Mouse (Mus musculus) liver, postnatal 0 days (tissue): ENCODE measurements around the gene Cldn14. TPM values are rescaled to one million over a fixed set of nuclear protein-coding genes. Genes with fewer than 3 reads are reported as not detected.
A peak's percentile ranks its signal among the peaks of the same experiment; 100 is the strongest.

ENCODE experiments used
- ATAC-seq: fragments of 200-750 bp; cut with Nextera tagmentation; 2 replicates; pipeline ENCODE4 v1.8.0; 2017; ENCODE audit warnings: mild to moderate bottlenecking, moderate library complexity
- DNase-seq: peaks from one replicate; pipeline ENCODE4 v3.0.0-alpha.2; 2016
- H3K27ac ChIP-seq: fragments of 300-500 bp; sonication (generic); 2 replicates; pipeline ENCODE4 v1.5.1; 2014; ENCODE audit warnings: antibody characterized with exemption, moderate library complexity, mild to moderate bottlenecking, low read depth
- H3K27me3 ChIP-seq: fragments of 300-500 bp; sonication (generic); 2 replicates; pipeline ENCODE4 v1.6.1; 2014; ENCODE audit warnings: low read length, control low read depth, mixed read lengths; ENCODE audit not compliant: insufficient read depth
- H3K36me3 ChIP-seq: fragments of 300-500 bp; sonication (generic); replicated peaks from 2 replicates; pipeline ENCODE4 v1.6.1; 2014; ENCODE audit warnings: mild to moderate bottlenecking, control low read depth, low read length, moderate library complexity, mixed read lengths; ENCODE audit not compliant: insufficient read depth
- H3K4me1 ChIP-seq: fragments of 300-500 bp; sonication (generic); 2 replicates; pipeline ENCODE4 v1.6.1; 2014; ENCODE audit warnings: antibody characterized with exemption, mild to moderate bottlenecking, control low read depth; ENCODE audit not compliant: insufficient read depth
- H3K4me2 ChIP-seq: fragments of 300-500 bp; sonication (generic); 2 replicates; pipeline ENCODE4 v1.6.1; 2014; ENCODE audit warnings: low read depth, mild to moderate bottlenecking, low read length, moderate library complexity, mixed read lengths
- H3K4me3 ChIP-seq: fragments of 300-500 bp; sonication (generic); 2 replicates; pipeline ENCODE4 v1.5.1; 2014; ENCODE audit warnings: low read depth, low read length
- H3K9ac ChIP-seq: fragments of 300-500 bp; sonication (generic); replicated peaks from 2 replicates; pipeline ENCODE4 v1.6.1; 2014; ENCODE audit warnings: mild to moderate bottlenecking, moderate library complexity
- H3K9me3 ChIP-seq: fragments of 300-500 bp; sonication (generic); 2 replicates; pipeline ENCODE4 v1.6.1; 2016; ENCODE audit warnings: mild to moderate bottlenecking, control low read depth, low read length, mixed read lengths
- CTCF ChIP-seq: sonication (generic); IDR thresholded peaks from 2 replicates; pipeline ENCODE4 v1.5.1; 2016; ENCODE audit warnings: antibody characterized with exemption, low read depth
- EP300 ChIP-seq: IDR thresholded peaks from 2 replicates; pipeline ENCODE4 v1.6.1; 2016; ENCODE audit warnings: antibody characterized with exemption, low read depth, mild to moderate bottlenecking
- WGBS: fragments of 180-500 bp; shearing (Covaris S2); extraction: QIAGEN DNeasy Blood & Tissue Kit; methylation state at CpG from one replicate; pipeline ENCODE4 v1.1.7; 2014; ENCODE audit not compliant: insufficient replicate concordance; 5-methylcytosine and 5-hydroxymethylcytosine counted together
- polyA plus RNA-seq: library from polyadenylated mRNA; unstranded; fragments of >200 nt; fragmentation: Nextera tagmentation; extraction: Ambion mirVana; gene quantifications from 2 replicates; pipeline ENCODE4 v1.2.1, GENCODE M21; 2015

Cldn14 gene
- polyA plus RNA-seq, 1 experiment from 2014 or later: 8.6 TPM

DNA sequence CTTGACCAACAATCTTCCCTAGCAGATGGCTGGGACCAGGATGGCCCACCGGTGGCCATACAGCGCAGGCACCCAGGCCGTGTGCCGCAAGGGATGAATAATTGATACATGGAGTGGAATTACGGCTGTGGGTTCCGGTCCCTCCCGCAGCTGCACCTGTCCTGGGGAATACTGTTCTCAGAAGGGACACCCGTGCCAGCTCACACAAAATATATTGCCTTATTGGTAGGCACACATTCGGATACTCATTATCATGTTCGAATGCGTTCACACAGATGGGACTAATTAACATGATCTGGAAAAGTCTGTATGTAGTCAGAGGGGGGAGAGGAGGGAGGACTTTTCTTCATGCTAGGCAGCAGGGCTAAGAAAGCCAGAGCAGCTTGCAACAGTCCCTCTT, 37.6 kb downstream of the Cldn14 start:
- no peaks in the 10 kb centered on the region for H3K27me3 ChIP-seq
- H3K9ac ChIP-seq: no peak overlapping the region
- no peaks in the 10 kb centered on the region for H3K9me3 ChIP-seq
- ATAC-seq (no peak), DNase-seq (no peak)
- H3K4me3 ChIP-seq: no peak overlapping the region
- H3K4me1 ChIP-seq: peaks cover 5% of the 10 kb centered on the region; the same call in 1 of the 2 replicates
- no peak overlapping the region for H3K27ac ChIP-seq
- no peaks in the 10 kb centered on the region for H3K36me3 ChIP-seq
- no peak for TF ChIP-seq EP300
- TF ChIP-seq CTCF: no peak
- 87% methylated on average over 11 of the region's 11 CpGs for WGBS
- H3K4me2 ChIP-seq: no peak overlapping the region

DNA sequence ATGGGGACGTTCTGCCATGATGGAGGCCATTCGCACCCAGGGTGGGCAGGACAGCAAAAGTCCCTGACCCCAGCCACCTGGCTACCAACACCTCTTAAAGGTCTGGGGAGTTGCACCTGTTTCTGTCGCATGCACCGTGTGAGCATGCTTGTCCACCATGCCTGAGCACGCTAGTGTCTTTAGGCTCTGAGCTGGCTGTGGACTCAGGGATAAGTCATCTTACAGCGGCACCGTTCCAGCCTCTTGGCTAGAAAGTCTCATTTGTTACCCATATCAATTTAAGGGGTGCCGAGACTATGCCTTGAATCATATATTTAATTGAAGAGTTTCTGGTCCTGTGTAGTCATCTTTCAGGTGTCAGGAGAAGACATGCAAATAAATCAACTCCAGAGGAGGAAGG, 40.7 kb downstream of the Cldn14 start:
- Histone ChIP-seq H3K36me3 (no peaks in the 10 kb centered on the region), H3K4me3 (no peak overlapping the region), H3K9me3 (no peaks in the 10 kb centered on the region), H3K27ac (no peak overlapping the region), H3K9ac (no peak overlapping the region), H3K4me1 (no peaks in the 10 kb centered on the region), H3K27me3 (no peaks in the 10 kb centered on the region), H3K4me2 (no peak overlapping the region)
- ATAC-seq (no peak), DNase-seq (no peak)
- WGBS: 82% methylated on average over 8 of the region's 8 CpGs
- TF ChIP-seq EP300 (no peak), CTCF (no peak)

DNA sequence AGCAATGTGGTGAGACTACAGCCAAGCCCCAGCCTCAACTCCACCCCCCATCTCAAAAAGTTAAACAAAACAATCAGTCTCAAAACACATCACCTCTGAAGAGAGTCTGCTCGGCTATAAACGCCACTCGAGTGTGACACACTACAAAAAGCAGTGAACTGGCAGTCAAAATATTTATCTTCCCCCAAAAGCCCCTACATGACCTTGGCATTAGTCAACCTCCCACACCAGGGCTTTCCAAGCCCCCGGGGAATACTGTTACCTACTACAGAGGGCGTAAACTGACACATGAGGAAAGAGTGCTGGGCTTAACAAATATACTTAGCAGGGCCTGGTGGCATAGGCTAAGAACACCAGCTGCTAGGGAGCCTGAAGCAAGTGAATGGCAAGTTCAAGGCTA, 46.4 kb downstream of the Cldn14 start:
- Histone ChIP-seq H3K27ac (no peak overlapping the region), H3K9me3 (no peaks in the 10 kb centered on the region), H3K4me3 (no peak overlapping the region), H3K27me3 (no peaks in the 10 kb centered on the region), H3K4me1 (no peaks in the 10 kb centered on the region), H3K36me3 (no peaks in the 10 kb centered on the region), H3K9ac (no peak overlapping the region), H3K4me2 (no peak overlapping the region)
- DNase-seq (no peak), ATAC-seq (no peak)
- TF ChIP-seq EP300 (no peak), CTCF (no peak)
- whole genome bisulfite sequencing: 48% methylated on average over 5 of the region's 5 CpGs

DNA sequence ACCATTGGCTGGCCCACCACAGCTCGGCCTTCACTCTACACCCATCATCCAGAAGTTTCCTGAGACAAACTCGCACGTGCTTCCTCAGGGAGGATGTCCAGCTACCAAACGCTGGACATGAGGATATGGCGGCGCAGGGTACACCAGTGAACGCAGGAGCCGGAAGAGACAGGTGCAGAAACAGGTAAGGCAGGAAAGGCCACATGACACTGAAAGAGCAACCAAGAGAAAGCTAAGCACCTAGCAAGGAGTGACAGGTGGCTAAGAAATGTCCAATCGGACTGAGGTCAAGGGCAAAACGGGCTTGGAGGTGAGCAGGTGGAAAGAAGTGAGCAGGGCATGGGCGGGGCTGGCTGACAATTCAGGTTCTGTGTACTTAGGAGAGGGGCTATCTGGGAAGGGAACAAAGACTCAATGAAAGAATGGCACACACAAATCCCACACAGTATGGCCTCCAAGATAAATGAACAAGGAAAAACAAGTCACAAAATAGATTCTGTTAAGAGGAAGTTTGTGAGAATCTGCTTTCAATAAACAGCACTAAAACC, 47.5 kb downstream of the Cldn14 start:
- Histone ChIP-seq H3K27me3 (no peaks in the 10 kb centered on the region), H3K4me2 (no peak overlapping the region), H3K9ac (no peak overlapping the region), H3K4me1 (no peaks in the 10 kb centered on the region), H3K4me3 (no peak overlapping the region), H3K36me3 (no peaks in the 10 kb centered on the region), H3K9me3 (no peaks in the 10 kb centered on the region), H3K27ac (no peak overlapping the region)
- ATAC-seq (no peak), DNase-seq (no peak)
- TF ChIP-seq CTCF (no peak), EP300 (no peak)
- WGBS: 78% methylated on average over 11 of the region's 11 CpGs

DNA sequence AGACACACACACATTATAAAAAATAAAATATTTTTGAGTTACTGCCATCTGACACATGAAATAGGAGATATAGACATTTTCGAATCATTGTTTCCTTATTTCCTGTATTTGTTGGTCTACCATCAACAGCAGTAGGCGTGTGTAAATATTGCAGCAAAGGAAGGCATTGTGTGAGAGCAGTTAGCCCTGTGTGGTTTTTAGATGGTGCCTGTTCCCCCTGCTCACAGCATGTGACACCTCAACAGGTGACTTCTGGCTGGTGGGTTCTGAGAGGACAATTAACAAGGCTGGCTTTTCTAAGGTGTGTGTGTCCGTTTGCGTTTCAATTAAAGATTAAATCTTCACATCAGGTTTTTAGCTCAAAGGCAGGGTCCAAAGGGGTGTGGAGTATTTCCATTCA, 48.1 kb downstream of the Cldn14 start:
- TF ChIP-seq EP300 (no peak), CTCF (no peak)
- ATAC-seq (no peak), DNase-seq (no peak)
- H3K27me3 ChIP-seq: no peaks in the 10 kb centered on the region
- H3K36me3 ChIP-seq: no peaks in the 10 kb centered on the region
- no peak overlapping the region for H3K4me3 ChIP-seq
- 77% methylated on average over 4 of the region's 4 CpGs for WGBS
- no peak overlapping the region for H3K9ac ChIP-seq
- no peak overlapping the region for H3K4me2 ChIP-seq
- H3K9me3 ChIP-seq: no peaks in the 10 kb centered on the region
- no peak overlapping the region for H3K27ac ChIP-seq
- no peaks in the 10 kb centered on the region for H3K4me1 ChIP-seq

DNA sequence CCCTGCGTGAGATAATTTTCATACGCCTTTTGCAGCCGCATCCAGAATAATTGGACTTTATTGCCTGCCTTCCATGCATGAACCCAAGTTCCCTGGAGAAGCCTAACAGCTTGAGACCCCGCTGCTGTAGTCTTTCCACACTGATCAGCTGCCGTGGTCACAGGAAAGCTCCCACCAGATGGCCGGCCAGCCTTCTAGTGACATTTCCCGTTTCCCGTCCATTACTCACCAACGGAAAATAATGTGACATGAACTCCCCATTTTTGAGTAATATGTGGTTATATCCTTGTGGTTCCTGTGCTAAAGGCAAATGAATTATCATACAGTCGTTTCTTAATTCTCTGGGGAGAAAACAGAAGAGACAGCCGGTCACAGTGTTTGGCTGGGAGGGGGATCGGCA, 51.2 kb downstream of the Cldn14 start:
- H3K9ac ChIP-seq: no peak overlapping the region
- no peaks in the 10 kb centered on the region for H3K27me3 ChIP-seq
- no peak overlapping the region for H3K27ac ChIP-seq
- 40% methylated on average over 12 of the region's 12 CpGs for WGBS
- no peak overlapping the region for H3K4me3 ChIP-seq
- H3K9me3 ChIP-seq: no peaks in the 10 kb centered on the region
- no peak for TF ChIP-seq EP300
- TF ChIP-seq CTCF: no peak
- DNase-seq (no peak), ATAC-seq (no peak)
- H3K4me1 ChIP-seq: no peaks in the 10 kb centered on the region
- peak overlapping the region; percentile 26; the same call in 1 of the 2 replicates for H3K4me2 ChIP-seq
- H3K36me3 ChIP-seq: no peaks in the 10 kb centered on the region

DNA sequence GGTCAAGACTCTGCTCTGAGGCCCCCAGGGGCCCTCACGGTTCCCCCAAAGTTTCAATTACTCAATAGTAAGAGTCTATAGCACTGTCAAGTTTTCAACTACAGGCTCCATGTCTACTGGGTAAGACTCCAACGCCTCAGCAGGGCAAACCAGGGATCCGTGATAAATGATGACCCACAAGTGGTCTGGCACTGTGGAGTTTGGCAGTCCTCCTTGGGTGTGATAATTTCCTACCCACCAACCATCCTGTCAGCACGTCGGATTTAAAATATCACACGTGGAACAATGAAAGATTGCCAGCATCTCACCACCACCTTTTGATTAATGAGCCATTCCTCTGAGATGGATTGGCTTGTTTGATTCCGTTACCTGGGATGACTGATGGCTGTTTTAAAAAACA, 51.7 kb downstream of the Cldn14 start:
- H3K4me1 ChIP-seq: no peaks in the 10 kb centered on the region
- H3K27ac ChIP-seq: no peak overlapping the region
- H3K27me3 ChIP-seq: no peaks in the 10 kb centered on the region
- no peak overlapping the region for H3K4me2 ChIP-seq
- 56% methylated on average over 7 of the region's 7 CpGs for WGBS
- no peak overlapping the region for H3K9ac ChIP-seq
- TF ChIP-seq CTCF: no peak
- TF ChIP-seq EP300: no peak
- no peak for DNase-seq
- H3K4me3 ChIP-seq: no peak overlapping the region
- ATAC-seq: no peak
- H3K9me3 ChIP-seq: no peaks in the 10 kb centered on the region
- H3K36me3 ChIP-seq: no peaks in the 10 kb centered on the region
